Mouse (Mus musculus) heart, embryonic 10.5 days (tissue): ENCODE data around the gene Atxn1. TPM values are rescaled to one million over a fixed set of nuclear protein-coding genes. Genes with fewer than 3 reads are reported as not detected.
A peak's percentile ranks its signal among the peaks of the same experiment; 100 is the strongest.

Source experiments
- DNase-seq: peaks from one replicate; pipeline ENCODE4 v3.0.0-alpha.2; 2017; ENCODE audit warnings: low spot score
- H3K27ac ChIP-seq: fragments of 300-500 bp; sonication (generic); 2 replicates; pipeline ENCODE4 v1.5.1; 2016; ENCODE audit warnings: mild to moderate bottlenecking
- H3K27me3 ChIP-seq: fragments of 300-500 bp; sonication (generic); 2 replicates; pipeline ENCODE4 v1.6.1; 2016; ENCODE audit warnings: mild to moderate bottlenecking; ENCODE audit not compliant: poor library complexity, insufficient read depth, severe bottlenecking
- H3K36me3 ChIP-seq: fragments of 300-500 bp; sonication (generic); 2 replicates; pipeline ENCODE4 v1.6.1; 2016; ENCODE audit warnings: mild to moderate bottlenecking, moderate library complexity
- H3K4me1 ChIP-seq: fragments of 300-500 bp; sonication (generic); 2 replicates; pipeline ENCODE4 v1.6.1; 2016; ENCODE audit warnings: mild to moderate bottlenecking
- H3K4me3 ChIP-seq: fragments of 300-500 bp; sonication (generic); 2 replicates; pipeline ENCODE4 v1.5.1; 2016; ENCODE audit warnings: mild to moderate bottlenecking, moderate library complexity
- H3K9me3 ChIP-seq: fragments of 300-500 bp; sonication (generic); 2 replicates; pipeline ENCODE4 v1.6.1; 2016; ENCODE audit warnings: mild to moderate bottlenecking, moderate library complexity
- WGBS: fragments of 180-500 bp; shearing (Covaris S2); methylation state at CpG from one replicate; pipeline ENCODE4 v1.1.7; 2016; 5-methylcytosine and 5-hydroxymethylcytosine counted together
- polyA plus RNA-seq: library from polyadenylated mRNA; unstranded; fragments of >200 nt; fragmentation: Nextera tagmentation; extraction: Ambion mirVana; gene quantifications from 2 replicates; pipeline ENCODE4 v1.2.1, GENCODE M21; 2016

Gene Atxn1
- polyA plus RNA-seq, 1 experiment from 2014 or later, result 3.9 TPM

DNA sequence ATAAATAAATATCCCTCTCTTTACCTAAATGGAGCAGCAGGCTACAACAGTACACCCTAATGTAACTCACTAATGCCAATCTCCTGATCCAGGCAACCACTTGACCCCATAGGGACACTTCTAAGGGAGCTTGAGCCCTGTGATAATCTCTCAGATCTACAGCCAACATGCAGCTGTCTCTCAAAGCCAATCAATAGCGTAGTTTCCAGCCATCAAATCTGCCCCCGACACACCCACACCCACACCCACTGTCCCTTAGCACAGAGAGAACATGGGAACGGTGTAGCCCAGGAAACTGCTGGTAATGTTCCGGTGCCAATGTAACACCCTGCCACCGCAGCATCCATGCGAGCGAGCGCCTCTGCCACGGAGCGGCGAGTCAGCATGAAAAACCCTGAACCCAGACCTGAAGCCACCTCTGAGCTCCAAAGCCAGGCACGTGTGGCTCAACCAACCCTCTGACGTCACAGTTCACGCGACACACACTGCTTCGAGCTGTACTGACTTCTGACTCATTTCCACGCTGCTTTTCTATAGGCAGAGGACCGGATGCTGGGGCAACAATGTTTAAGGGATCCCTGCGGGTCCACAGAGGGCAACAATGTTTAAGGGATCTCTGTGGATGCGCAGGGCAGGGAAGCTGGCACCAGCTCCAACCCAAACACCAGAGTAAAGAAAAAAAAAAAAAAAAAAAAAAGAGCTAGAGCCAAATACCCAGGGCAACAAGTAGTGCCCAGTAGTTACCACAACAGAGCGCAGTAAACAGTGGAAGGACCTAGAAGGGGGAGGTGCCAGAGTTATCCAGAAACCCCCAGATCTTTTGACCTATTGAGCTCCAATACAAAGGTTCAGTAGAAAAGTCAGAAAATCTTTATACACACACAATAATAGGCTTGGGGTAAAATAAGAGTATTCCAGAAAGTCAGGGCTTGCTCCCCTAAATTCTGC lies 47.5 kb downstream of the Atxn1 start:
- 86% methylated on average over 21 of the region's 21 CpGs for WGBS
- no peaks in the 10 kb centered on the region for H3K36me3 ChIP-seq
- no peak for DNase-seq
- H3K9me3 ChIP-seq, result no peaks in the 10 kb centered on the region
- no peaks in the 10 kb centered on the region for H3K27me3 ChIP-seq
- H3K4me1 ChIP-seq, result peaks cover 9% of the 10 kb centered on the region; the same call in 1 of the 2 replicates
- 0 out of 2 replicates have a peak overlapping the region, but pooled peaks have one; percentile 6 for H3K27ac ChIP-seq
- no peak overlapping the region for H3K4me3 ChIP-seq

DNA sequence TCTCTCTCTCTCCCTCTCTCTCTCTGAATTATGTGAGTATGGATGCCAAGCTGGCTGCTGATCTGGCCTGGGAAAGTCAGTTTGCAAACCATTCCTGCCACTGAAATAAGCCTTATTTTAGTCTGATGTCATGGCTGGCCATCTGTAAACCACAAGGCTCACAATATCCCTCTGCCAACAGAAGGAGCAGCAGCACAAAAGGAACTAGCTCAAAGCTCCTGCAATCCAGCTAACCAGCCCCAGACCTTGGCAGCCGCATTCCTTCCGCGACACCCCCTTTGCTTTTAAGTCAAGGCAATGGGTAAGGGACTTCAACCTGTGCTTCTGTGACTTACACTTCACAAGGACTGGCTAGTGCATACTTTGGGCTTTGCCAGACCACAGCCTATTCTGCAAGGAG lies 48.9 kb downstream of the Atxn1 start:
- no peak for DNase-seq
- Histone ChIP-seq H3K27ac (no peak overlapping the region), H3K27me3 (no peaks in the 10 kb centered on the region), H3K4me3 (no peak overlapping the region), H3K36me3 (no peaks in the 10 kb centered on the region), H3K4me1 (peaks cover 14% of the 10 kb centered on the region), H3K9me3 (no peaks in the 10 kb centered on the region)
- WGBS, result 96% methylated on average over 3 of the region's 3 CpGs

DNA sequence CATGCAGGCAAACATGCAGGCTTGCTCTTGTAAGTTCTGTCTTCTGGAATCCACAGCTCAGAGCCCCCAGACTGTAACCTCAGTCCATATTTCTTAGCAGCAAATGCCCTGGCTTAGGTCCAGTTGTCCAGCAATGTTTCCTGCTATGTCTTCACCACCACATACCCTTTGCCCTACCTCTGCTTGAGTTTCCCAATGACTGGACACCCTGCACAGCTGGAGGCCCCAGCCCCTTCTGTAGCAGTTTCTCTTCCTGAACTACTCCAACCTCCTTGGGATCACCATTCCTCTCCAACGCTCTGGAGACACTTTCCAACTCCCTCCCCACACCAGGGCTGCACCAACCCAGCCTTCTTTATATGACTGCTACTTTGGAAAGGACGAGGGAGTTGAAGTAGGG lies 49.8 kb downstream of the Atxn1 start:
- no peaks in the 10 kb centered on the region for H3K36me3 ChIP-seq
- no peaks in the 10 kb centered on the region for H3K9me3 ChIP-seq
- whole genome bisulfite sequencing, result 66% methylated on average over 2 of the region's 2 CpGs
- DNase-seq, result no peak
- H3K27ac ChIP-seq, result no peak overlapping the region
- H3K4me1 ChIP-seq, result peaks cover 14% of the 10 kb centered on the region
- no peaks in the 10 kb centered on the region for H3K27me3 ChIP-seq
- H3K4me3 ChIP-seq, result no peak overlapping the region

DNA sequence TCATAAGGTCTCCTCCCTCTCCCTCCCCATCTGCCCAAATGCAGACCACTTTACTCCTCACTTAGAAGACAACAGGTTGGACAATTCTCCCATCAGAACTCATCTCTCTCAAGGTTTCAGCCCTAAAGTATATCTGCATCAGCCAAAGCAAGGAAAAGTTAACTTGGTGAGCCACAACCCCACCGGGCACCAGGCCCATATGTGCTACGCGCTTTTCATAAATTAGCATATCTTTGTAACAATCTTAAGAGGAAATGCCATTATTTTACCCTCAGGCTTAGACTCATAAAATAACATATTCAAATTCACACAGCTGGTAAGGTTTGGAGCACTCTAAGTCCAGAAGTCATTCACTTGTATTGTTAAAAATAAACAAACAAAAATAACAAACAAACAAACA lies 50.7 kb downstream of the Atxn1 start:
- Histone ChIP-seq H3K9me3 (no peaks in the 10 kb centered on the region), H3K36me3 (no peaks in the 10 kb centered on the region), H3K27me3 (no peaks in the 10 kb centered on the region), H3K4me3 (no peak overlapping the region), H3K27ac (no peak overlapping the region), H3K4me1 (peaks cover 14% of the 10 kb centered on the region)
- no peak for DNase-seq
- 93% methylated on average over 3 of the region's 3 CpGs for WGBS

DNA sequence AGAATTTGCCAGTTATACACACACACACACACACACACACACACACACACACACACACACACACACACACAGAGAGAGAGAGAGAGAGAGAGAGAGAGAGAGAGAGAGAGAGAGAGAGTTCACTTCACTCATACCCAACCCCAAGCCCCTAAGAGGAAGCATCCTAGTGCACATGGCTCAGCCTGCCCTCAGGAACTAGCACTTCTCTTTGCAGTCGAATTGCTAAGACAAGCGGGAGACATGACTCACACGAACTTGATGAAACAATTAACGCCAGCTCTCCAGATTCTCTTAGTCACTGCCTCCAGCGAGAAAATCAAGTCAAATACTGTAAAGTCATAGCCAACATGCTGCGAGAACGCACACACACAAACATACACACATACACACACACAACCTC lies 53.0 kb downstream of the Atxn1 start:
- H3K9me3 ChIP-seq, result no peaks in the 10 kb centered on the region
- H3K27ac ChIP-seq, result no peak overlapping the region
- peaks cover 28% of the 10 kb centered on the region for H3K4me1 ChIP-seq
- no peak for DNase-seq
- H3K4me3 ChIP-seq, result no peak overlapping the region
- no peaks in the 10 kb centered on the region for H3K27me3 ChIP-seq
- no peaks in the 10 kb centered on the region for H3K36me3 ChIP-seq
- WGBS, result 78% methylated on average over 7 of the region's 7 CpGs

DNA sequence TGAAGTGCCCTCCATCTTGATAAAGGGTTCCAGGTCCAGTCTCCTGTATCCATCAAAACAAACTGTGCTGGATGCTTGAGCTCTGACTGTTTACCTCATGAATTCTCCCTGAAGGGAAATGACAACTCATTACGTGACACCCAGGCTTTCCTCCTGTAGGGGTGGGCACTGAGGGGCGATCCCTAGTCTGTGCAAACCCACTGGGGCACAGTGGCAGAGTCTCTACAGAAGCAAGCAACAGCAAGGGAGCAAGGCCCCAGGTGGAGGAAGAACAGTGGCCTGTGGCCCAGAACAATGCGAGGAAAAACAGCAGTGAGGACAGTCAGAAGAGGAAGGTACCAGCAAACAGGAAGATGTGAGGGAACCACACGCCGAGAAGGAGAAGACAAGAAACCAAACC lies 53.7 kb downstream of the Atxn1 start:
- WGBS, result 80% methylated on average over 5 of the region's 5 CpGs
- no peak overlapping the region for H3K4me3 ChIP-seq
- peaks cover 35% of the 10 kb centered on the region for H3K4me1 ChIP-seq
- no peak overlapping the region for H3K27ac ChIP-seq
- no peaks in the 10 kb centered on the region for H3K36me3 ChIP-seq
- DNase-seq, result no peak
- H3K9me3 ChIP-seq, result no peaks in the 10 kb centered on the region
- no peaks in the 10 kb centered on the region for H3K27me3 ChIP-seq

DNA sequence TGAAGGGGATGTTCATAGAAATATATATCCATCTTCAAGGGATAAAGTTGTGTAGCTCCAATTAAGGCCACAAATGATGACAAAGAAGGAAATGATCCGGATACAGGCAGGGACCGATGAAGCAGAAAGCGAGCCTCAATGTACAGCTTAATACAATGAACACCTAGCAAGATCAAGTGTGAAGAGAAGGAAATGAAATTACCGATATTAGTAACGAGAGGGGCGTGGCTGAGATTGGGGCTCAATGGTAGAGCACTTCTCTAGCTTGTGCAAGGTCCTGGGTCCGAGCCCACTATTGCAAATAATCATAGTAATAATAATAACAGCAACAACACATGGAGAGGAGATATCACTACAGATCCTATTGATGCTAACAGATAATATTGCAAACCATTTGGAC lies 54.5 kb downstream of the Atxn1 start:
- Histone ChIP-seq H3K27me3 (no peaks in the 10 kb centered on the region), H3K36me3 (no peaks in the 10 kb centered on the region), H3K4me3 (no peak overlapping the region), H3K27ac (no peak overlapping the region), H3K9me3 (no peaks in the 10 kb centered on the region), H3K4me1 (peaks cover 37% of the 10 kb centered on the region)
- WGBS, result 93% methylated on average over 7 of the region's 7 CpGs
- no peak for DNase-seq

DNA sequence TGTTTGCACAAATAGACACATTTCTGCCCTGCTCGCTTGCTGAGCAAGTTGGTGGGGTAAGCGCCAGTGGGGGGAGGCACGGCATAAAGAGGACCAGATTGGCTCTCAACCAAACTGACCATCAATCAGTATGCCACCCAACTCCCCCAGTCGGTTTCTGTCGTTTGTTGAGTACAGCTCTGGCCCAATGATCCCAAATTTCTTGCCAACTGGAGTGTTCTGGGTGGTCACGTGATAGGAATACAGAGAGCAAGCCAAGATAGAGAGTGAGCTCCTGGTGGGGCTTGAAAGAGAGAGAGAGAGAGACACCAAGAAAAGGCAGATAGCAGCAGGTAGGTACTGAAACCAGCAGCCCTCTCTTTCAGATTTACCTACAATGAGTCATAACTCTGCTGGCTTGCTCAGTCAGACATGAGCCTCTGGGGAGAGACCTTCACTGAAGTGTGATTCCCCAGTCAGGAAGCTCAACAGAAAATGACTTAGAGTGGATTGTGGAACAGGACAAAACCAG lies 57.6 kb downstream of the Atxn1 start:
- 63% methylated on average over 6 of the region's 6 CpGs for WGBS
- peak overlapping the region; percentile 25; the same call in 1 of the 2 replicates for H3K27ac ChIP-seq
- no peaks in the 10 kb centered on the region for H3K27me3 ChIP-seq
- DNase-seq, result no peak
- H3K4me3 ChIP-seq, result no peak overlapping the region
- no peaks in the 10 kb centered on the region for H3K9me3 ChIP-seq
- H3K4me1 ChIP-seq, result peaks cover 54% of the 10 kb centered on the region
- H3K36me3 ChIP-seq, result no peaks in the 10 kb centered on the region

DNA sequence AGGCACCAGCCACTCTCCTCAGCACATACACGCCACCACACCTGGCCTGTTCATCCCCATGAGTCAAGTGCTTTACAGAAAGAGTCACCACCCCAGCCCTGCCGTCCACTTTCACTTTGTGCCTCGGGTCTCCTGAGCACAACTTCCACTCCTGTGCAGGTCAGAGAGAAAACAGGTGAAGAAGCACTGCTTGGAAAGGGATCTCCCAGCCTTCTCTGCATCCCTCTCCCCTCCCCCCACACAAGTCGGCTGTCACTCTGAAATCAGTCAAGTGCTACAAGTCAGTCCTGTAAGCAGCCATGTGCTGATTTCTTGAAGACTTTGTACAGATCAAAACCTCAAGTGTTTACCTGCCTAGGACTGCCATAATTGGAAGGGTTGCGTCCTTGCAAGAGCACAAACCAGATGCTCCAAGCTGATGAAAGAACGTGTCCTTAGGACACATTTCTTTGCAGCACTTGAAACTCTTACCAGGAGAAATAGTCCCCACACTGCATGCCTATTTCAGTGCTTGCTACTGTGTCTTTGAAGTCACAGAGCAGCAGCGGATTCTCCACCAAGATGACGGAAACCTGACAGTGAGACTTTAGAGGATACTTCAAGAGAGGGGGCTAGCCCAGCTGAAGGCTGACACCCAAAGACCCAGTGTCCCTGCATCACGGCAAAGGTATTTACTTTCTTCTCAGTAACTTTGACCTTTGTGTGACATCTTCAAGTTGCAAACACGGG lies 58.2 kb downstream of the Atxn1 start:
- DNase-seq, result peak; percentile 75
- Histone ChIP-seq H3K9me3 (no peaks in the 10 kb centered on the region), H3K27me3 (no peaks in the 10 kb centered on the region), H3K36me3 (no peaks in the 10 kb centered on the region), H3K4me3 (peak overlapping the region; percentile 19; the same call in 1 of the 2 replicates), H3K4me1 (peaks cover 48% of the 10 kb centered on the region), H3K27ac (peak overlapping the region; percentile 47; the same call in 1 of the 2 replicates)
- 36% methylated on average over 10 of the region's 10 CpGs for WGBS

DNA sequence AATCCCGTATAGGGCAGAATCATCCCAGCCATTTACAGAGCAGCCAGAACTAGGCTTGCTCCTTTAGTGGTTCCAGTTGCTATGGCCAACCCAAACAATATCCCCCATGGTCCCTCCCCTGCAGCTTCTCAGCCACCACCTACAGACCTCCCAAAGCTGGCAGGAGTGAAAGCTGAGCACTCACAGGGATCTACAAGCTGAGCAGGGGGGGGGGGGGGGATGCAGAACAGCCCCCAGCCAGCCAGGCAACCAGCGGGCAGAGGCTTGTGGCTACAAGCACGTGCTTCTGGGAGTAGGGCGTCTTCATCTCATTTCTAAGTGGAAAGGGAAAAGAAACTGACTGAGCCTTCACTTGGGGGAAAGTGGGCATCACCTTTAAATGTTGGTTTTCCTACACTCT lies 59.9 kb downstream of the Atxn1 start:
- Histone ChIP-seq H3K4me3 (no peak overlapping the region), H3K4me1 (peaks cover 55% of the 10 kb centered on the region), H3K27ac (peak overlapping the region; percentile 23; the same call in 1 of the 2 replicates), H3K27me3 (no peaks in the 10 kb centered on the region), H3K36me3 (no peaks in the 10 kb centered on the region), H3K9me3 (no peaks in the 10 kb centered on the region)
- peak; percentile 79 for DNase-seq
- WGBS, result 32% methylated on average over 4 of the region's 4 CpGs

DNA sequence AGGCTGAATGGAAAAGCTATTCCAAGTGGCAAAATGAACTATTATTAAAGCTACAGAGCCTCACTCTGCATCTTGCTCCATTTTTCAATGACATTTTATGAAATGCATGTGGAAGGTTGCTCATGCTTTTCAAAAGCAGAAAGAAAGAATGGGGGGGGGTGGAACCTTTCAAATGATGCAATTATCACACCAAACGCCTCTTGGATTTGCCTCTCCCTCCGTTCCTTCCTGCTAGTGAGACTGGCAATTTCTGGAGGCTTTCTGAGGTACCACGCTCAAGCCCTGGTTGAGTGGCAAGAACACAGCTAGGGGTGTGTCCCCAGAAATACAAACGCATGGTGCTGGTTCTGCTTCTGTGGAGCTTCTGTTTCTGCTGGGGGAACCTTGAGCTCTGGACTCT lies 60.4 kb downstream of the Atxn1 start:
- H3K36me3 ChIP-seq, result no peaks in the 10 kb centered on the region
- WGBS, result 68% methylated on average over 4 of the region's 4 CpGs
- peaks cover 55% of the 10 kb centered on the region for H3K4me1 ChIP-seq
- H3K4me3 ChIP-seq, result no peak overlapping the region
- no peak for DNase-seq
- H3K9me3 ChIP-seq, result no peaks in the 10 kb centered on the region
- H3K27me3 ChIP-seq, result no peaks in the 10 kb centered on the region
- H3K27ac ChIP-seq, result peak overlapping the region; percentile 23; the same call in 1 of the 2 replicates

DNA sequence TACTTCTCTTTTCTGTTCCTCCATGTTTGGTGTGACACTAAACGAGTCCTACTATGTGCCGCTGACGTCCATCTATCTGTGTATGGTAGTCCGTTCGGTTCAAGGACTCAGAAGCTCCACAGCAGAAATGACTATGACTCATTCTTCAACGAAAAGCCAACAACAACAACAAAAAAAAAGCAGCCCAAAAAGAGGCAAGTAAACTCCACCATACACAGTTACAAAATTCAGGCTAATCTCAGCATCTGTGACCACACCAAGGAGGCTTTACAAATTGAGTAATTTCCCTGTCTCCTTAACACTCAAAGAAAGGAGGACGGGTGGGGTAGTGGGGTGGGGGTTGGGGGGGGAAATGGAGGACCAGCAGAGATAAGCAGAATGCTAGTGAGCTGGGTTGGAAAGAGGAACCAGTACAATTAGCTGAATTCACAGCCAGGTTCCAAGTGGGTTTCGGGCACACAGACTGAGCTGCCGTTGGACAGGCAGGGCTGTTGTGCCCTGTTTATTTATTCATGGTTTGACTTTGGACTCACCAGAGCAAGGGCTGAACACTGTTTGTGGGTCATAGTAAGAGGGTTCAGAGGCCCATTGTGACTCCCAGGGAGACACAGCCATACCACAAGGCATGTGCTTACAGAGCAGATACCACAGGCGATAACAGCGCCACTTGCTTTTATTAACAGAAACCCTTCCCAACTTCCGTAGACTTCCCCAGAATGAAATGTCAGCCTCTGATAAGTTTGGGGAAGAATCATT lies 61.1 kb downstream of the Atxn1 start:
- 51% methylated on average over 12 of the region's 12 CpGs for WGBS
- H3K9me3 ChIP-seq, result no peaks in the 10 kb centered on the region
- peak; percentile 76 for DNase-seq
- peak overlapping the region; percentile 62 for H3K27ac ChIP-seq
- peaks cover 55% of the 10 kb centered on the region for H3K4me1 ChIP-seq
- no peaks in the 10 kb centered on the region for H3K36me3 ChIP-seq
- no peaks in the 10 kb centered on the region for H3K27me3 ChIP-seq
- H3K4me3 ChIP-seq, result no peak overlapping the region
